Mouse (Mus musculus): ENCODE data around the gene Prdm16. TPM values are rescaled to one million over a fixed set of nuclear protein-coding genes. Genes with fewer than 3 reads are reported as not detected.

Prdm16 gene
- polyA plus RNA-seq, 1 experiment from 2014 or later = 19.4 TPM

GRCm38 (mm10) chr4:154424681-154425080, 212.0 kb downstream of the Prdm16 start:
- no peak for TF ChIP-seq CTCF (IDR thresholded peaks at IDR 0.05; ENCODE audit: low read depth)
- Histone ChIP-seq H3K27ac (ENCODE audit: low read depth) (no peak overlapping the region), H3K4me3 (ENCODE audit: low read depth, low read length) (no peak overlapping the region), H3K9ac (no peak overlapping the region), H3K4me2 (no peak overlapping the region), H3K4me1 (ENCODE audit: insufficient read depth) (peaks cover 8% of the 10 kb centered on the region; the same call in 1 of the 2 replicates), H3K9me3 (ENCODE audit: low read depth, low read length) (no peaks in the 10 kb centered on the region), H3K27me3 (ENCODE audit: insufficient read depth, low read length) (peaks cover 7% of the 10 kb centered on the region; the same call in 1 of the 2 replicates), H3K36me3 (ENCODE audit: insufficient read depth) (no peaks in the 10 kb centered on the region)
- ATAC-seq (ENCODE audit: insufficient read depth) (0 out of 2 replicates have a peak, but pooled peaks have one; percentile 32), DNase-seq (peak; percentile 72)
- WGBS = 25% methylated on average over 11 of the region's 11 CpGs

DNA sequence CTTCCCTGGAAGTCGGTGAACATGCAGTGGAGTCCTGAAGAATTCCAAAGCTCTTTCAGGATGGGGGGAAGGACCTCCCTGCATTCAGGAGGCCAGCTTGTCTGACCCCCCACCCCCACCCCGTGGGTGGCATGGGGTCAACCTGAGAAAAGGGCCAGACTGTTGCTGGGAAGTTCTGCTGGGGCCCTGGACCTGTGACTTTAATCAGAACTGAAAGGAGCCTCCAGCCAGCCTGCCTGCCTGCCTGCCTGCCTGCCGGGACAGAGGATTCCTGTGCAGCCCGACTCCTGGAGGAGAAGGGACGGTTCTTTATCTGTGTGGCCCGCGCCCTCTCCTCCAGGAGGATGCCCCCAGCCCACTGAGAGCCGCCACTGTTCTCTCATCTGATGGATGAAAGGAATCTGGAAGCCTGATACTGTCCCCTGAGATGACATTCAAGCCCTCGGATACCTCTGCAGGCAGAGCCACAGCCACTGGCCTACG, 214.2 kb downstream of the Prdm16 start:
- H3K9ac ChIP-seq = no peak overlapping the region
- H3K4me3 ChIP-seq (ENCODE audit: low read depth, low read length) = no peak overlapping the region
- WGBS = 12% methylated on average over 10 of the region's 10 CpGs
- ATAC-seq (ENCODE audit: insufficient read depth) = no peak
- H3K4me2 ChIP-seq = no peak overlapping the region
- H3K9me3 ChIP-seq (ENCODE audit: low read depth, low read length) = no peaks in the 10 kb centered on the region
- no peak overlapping the region for H3K27ac ChIP-seq (ENCODE audit: low read depth)
- H3K27me3 ChIP-seq (ENCODE audit: insufficient read depth, low read length) = peaks cover 7% of the 10 kb centered on the region; the same call in 1 of the 2 replicates
- DNase-seq = no peak
- H3K36me3 ChIP-seq (ENCODE audit: insufficient read depth) = no peaks in the 10 kb centered on the region
- H3K4me1 ChIP-seq (ENCODE audit: insufficient read depth) = peaks cover 8% of the 10 kb centered on the region; the same call in 1 of the 2 replicates
- TF ChIP-seq CTCF (IDR thresholded peaks at IDR 0.05; ENCODE audit: low read depth) = no peak

- Histone ChIP-seq H3K9me3 (ENCODE audit: low read depth, low read length) (no peaks in the 10 kb centered on the region), H3K4me1 (ENCODE audit: insufficient read depth) (peaks cover 8% of the 10 kb centered on the region; the same call in 1 of the 2 replicates), H3K36me3 (ENCODE audit: insufficient read depth) (no peaks in the 10 kb centered on the region), H3K9ac (no peak overlapping the region), H3K27me3 (ENCODE audit: insufficient read depth, low read length) (peaks cover 7% of the 10 kb centered on the region; the same call in 1 of the 2 replicates), H3K4me2 (no peak overlapping the region), H3K27ac (ENCODE audit: low read depth) (no peak overlapping the region), H3K4me3 (ENCODE audit: low read depth, low read length) (no peak overlapping the region)
- no peak for ATAC-seq (ENCODE audit: insufficient read depth)
- DNase-seq = no peak
- 87% methylated on average over 17 of the region's 17 CpGs for WGBS
- no peak for TF ChIP-seq CTCF (IDR thresholded peaks at IDR 0.05; ENCODE audit: low read depth)
Measured at GRCm38 (mm10) chr4:154420749-154421148, 215.9 kb downstream of the Prdm16 start.

DNA sequence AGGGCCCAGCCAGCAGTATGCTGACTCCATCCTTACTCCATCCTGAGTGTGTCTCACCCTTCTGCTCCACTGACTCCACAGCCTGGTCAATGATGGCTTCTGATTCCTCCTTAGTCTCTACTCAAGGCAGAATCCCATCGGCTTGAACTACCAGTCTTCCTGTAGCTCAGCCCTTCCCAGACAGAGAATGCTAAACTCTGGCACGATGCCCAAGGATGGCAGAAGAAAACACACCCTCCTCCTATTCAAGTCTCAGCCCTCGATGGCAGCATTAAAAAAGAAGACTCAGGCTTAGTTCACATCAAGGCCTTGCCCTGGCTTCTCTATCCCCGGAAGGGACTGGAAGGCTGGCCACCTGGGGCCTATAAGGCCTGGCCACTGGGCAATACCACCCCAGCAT, 216.9 kb downstream of the Prdm16 start:
- Histone ChIP-seq H3K4me3 (ENCODE audit: low read depth, low read length) (no peak overlapping the region), H3K4me2 (no peak overlapping the region), H3K27ac (ENCODE audit: low read depth) (no peak overlapping the region), H3K9ac (no peak overlapping the region), H3K4me1 (ENCODE audit: insufficient read depth) (0 out of 2 replicates have a peak, but pooled peaks cover 3% of the 10 kb centered on the region), H3K27me3 (ENCODE audit: insufficient read depth, low read length) (peaks cover 7% of the 10 kb centered on the region; the same call in 1 of the 2 replicates), H3K36me3 (ENCODE audit: insufficient read depth) (no peaks in the 10 kb centered on the region), H3K9me3 (ENCODE audit: low read depth, low read length) (no peaks in the 10 kb centered on the region)
- no peak for TF ChIP-seq CTCF (IDR thresholded peaks at IDR 0.05; ENCODE audit: low read depth)
- ATAC-seq (ENCODE audit: insufficient read depth) = no peak
- 67% methylated on average over 4 of the region's 4 CpGs for WGBS
- DNase-seq = no peak

DNA sequence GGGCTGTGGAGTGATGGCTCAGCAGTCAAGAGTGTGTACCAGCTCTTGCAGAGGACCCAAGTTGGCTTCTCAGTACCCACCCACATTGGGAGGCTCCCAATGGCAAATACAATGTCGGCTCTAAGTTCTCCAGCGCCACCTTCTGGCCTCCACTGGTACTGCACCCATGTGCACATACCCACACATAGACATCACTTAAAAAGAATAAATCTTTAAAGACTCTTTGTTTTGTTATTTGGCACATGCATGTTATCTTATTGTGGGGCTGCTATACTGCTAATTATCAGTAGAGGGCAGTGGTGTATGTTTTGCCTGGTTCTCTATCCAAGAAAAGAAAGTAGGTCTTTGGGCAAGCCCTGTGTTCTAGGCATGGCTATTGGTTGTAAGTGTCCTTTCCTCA, 217.7 kb downstream of the Prdm16 start:
- no peaks in the 10 kb centered on the region for H3K36me3 ChIP-seq (ENCODE audit: insufficient read depth)
- DNase-seq (peak; percentile 46), ATAC-seq (ENCODE audit: insufficient read depth) (no peak)
- H3K4me1 ChIP-seq (ENCODE audit: insufficient read depth) = 0 out of 2 replicates have a peak, but pooled peaks cover 3% of the 10 kb centered on the region
- H3K4me2 ChIP-seq = no peak overlapping the region
- peaks cover 2% of the 10 kb centered on the region; the same call in 1 of the 2 replicates for H3K27me3 ChIP-seq (ENCODE audit: insufficient read depth, low read length)
- no peak overlapping the region for H3K4me3 ChIP-seq (ENCODE audit: low read depth, low read length)
- TF ChIP-seq CTCF (IDR thresholded peaks at IDR 0.05; ENCODE audit: low read depth) = peak; percentile 68
- H3K9me3 ChIP-seq (ENCODE audit: low read depth, low read length) = no peaks in the 10 kb centered on the region
- no peak overlapping the region for H3K9ac ChIP-seq
- H3K27ac ChIP-seq (ENCODE audit: low read depth) = no peak overlapping the region
- WGBS = 26% methylated on average over 2 of the region's 2 CpGs

DNA sequence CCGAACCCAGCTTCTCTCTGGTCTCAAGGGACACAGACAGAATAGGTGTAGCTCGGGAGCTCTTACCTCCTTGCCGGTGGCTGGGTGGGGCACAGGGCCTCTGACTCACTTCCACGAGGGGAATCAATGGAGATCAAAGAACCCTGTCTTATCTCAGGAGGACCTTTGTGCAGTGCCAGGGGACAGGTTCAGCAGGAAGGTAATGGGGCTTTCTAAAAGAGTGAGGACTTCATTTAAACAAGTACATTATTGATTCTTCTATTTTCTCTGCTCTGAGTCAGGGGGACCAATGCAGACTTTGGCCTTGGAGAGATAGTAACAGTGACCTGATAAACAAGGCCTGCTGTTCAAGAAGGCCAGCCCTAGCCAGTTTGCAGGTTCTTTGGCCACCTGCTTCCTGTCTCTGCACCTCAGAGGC, 218.3 kb downstream of the Prdm16 start:
- Histone ChIP-seq H3K4me1 (ENCODE audit: insufficient read depth) (no peaks in the 10 kb centered on the region), H3K27ac (ENCODE audit: low read depth) (peak overlapping the region; percentile 26; the same call in 1 of the 2 replicates)
- peak; percentile 15; the same call in 1 of the 2 replicates for ATAC-seq (ENCODE audit: insufficient read depth)

GRCm38 (mm10) chr4:154416728-154417127, 219.9 kb downstream of the Prdm16 start:
- TF ChIP-seq CTCF (IDR thresholded peaks at IDR 0.05; ENCODE audit: low read depth) = no peak
- no peak overlapping the region for H3K4me2 ChIP-seq
- H3K27ac ChIP-seq (ENCODE audit: low read depth) = no peak overlapping the region
- DNase-seq (no peak), ATAC-seq (ENCODE audit: insufficient read depth) (no peak)
- 67% methylated on average over 6 of the region's 6 CpGs for WGBS
- H3K27me3 ChIP-seq (ENCODE audit: insufficient read depth, low read length) = no peaks in the 10 kb centered on the region
- no peaks in the 10 kb centered on the region for H3K36me3 ChIP-seq (ENCODE audit: insufficient read depth)
- H3K9ac ChIP-seq = no peak overlapping the region
- peaks cover 12% of the 10 kb centered on the region for H3K4me1 ChIP-seq (ENCODE audit: insufficient read depth)
- H3K4me3 ChIP-seq (ENCODE audit: low read depth, low read length) = no peak overlapping the region
- no peaks in the 10 kb centered on the region for H3K9me3 ChIP-seq (ENCODE audit: low read depth, low read length)

More for the DNA sequence above, 218.3 kb downstream of the Prdm16 start:
- no peaks in the 10 kb centered on the region for H3K36me3 ChIP-seq (ENCODE audit: insufficient read depth)
- H3K4me2 ChIP-seq = no peak overlapping the region
- H3K9ac ChIP-seq = no peak overlapping the region
- DNase-seq = no peak
- no peak for TF ChIP-seq CTCF (IDR thresholded peaks at IDR 0.05; ENCODE audit: low read depth)
- no peaks in the 10 kb centered on the region for H3K9me3 ChIP-seq (ENCODE audit: low read depth, low read length)
- no peaks in the 10 kb centered on the region for H3K27me3 ChIP-seq (ENCODE audit: insufficient read depth, low read length)
- 44% methylated on average over 4 of the region's 4 CpGs for WGBS
- H3K4me3 ChIP-seq (ENCODE audit: low read depth, low read length) = no peak overlapping the region
